Mouse (Mus musculus) layer of hippocampus, postnatal 36 days (tissue): ENCODE measurements around the gene Fancc. TPM values are rescaled to one million over a fixed set of nuclear protein-coding genes. Genes with fewer than 3 reads are reported as not detected.

Experiments used
- DNase-seq, 2 experiments: peaks; one replicate each; pipeline ENCODE4 v3.0.0; 2022
- total RNA-seq, 2 experiments: library from RNA; stranded (reverse); gene quantifications; 2 replicates each; pipeline ENCODE4 v1.2.3; 2021

The Fancc gene
- total RNA-seq, 2 experiments from 2014 or later: 5.8 to 5.9 TPM

GRCm38 (mm10) chr13:63286483-63287102, 210.5 kb downstream of the Fancc start:
- no peak for DNase-seq

DNA sequence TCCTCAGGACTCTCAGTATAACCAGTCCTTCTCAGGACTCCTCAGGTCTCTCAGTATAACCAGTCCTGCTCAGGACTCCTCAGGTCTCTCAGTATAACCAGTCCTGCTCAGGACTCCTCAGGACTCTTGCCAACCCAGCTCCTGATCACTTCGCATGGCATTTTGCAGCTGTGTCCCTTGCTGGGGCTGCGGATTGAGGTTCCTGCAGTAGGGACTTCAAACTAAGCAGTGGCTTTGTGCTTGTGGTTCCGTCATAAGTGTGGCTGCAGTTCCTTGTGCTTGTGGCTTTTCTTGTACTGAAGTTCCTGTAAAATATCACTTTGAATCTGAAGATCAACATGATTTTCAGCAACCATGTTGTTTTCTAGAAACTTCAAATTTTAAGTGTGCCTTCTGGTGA, 212.3 kb downstream of the Fancc start:
- DNase-seq: no peak

DNA sequence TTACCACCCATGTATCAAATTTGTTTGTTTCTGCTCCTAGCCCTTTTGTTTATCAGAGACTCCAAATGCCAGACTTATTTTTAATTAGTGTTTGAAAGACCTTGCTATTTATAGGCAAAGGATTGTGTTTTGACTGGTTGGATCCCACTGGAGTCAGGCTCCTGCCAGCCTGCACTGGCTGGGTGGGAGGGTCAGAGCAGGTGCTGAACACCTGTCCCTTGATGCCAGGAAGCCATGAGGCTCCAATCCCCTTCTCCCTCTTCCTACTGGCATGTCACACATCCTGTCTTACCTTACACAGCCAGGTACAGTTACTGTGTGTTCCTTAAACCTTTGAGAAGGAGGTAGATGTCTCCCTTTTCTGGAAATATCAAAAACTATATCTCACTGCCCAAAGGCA, 213.8 kb downstream of the Fancc start:
- no peak for DNase-seq

- DNase-seq: no peak
Observed at GRCm38 (mm10) chr13:63281206-63281605, 215.9 kb downstream of the Fancc start.

- no peak for DNase-seq
Observed at GRCm38 (mm10) chr13:63280344-63280743, 216.7 kb downstream of the Fancc start.

GRCm38 (mm10) chr13:63279807-63280206, 217.3 kb downstream of the Fancc start:
- no peak for DNase-seq

DNA sequence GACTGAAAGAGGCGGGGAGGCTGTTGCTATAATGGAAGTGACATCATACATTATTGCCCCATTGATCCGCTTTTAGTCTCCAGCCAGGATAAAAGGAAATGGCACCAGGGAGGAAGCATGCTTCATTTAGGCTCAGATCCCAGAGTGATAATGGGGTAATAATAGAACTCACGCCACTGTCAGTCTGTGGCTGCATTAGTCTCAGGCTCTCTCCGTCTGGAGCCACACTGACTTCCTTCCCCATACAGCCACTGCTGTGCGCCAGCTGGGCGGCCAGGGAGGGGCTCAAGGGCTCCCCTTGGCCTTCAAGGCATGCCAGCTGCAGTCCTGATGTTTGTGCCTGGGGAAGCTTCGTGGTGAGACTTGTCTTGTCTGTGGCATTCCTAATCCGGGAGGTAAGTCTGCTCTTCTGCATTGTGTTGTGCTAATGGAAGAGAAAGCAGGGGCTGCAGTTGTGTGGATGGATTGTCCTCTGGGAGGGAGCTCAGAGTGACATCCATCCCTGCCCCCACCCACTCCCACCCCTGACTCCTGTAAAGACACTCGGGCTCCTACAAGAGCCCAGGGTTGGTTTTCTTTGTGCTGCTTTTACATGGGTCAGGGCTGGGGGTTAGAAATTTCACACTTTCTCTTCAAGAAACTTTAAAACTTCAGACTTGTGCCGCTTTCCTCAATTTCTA, 218.1 kb downstream of the Fancc start:
- DNase-seq: no peak

GRCm38 (mm10) chr13:63278141-63278631, 218.9 kb downstream of the Fancc start:
- no peak for DNase-seq

DNA sequence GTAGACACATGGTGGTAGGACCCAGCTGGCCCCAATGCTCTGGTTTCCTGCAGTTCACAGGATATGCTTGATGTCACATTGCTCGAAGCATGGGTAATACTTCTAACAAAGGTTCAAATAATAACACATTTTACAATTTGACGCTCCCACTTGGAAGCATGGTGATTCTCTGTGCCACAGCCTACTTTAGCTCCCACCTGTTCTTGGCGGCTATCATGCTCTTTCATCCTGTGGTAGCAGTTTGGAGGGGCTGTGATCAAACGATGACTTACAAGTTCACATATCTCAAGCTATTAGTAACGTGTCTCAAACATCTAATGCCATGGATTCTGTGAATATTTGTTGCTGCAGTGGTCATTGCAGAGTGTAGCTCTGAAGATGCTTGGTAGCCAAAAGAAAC, 219.8 kb downstream of the Fancc start:
- DNase-seq: no peak

- DNase-seq: no peak
Observed at GRCm38 (mm10) chr13:63276389-63276788, 220.7 kb downstream of the Fancc start.

DNA sequence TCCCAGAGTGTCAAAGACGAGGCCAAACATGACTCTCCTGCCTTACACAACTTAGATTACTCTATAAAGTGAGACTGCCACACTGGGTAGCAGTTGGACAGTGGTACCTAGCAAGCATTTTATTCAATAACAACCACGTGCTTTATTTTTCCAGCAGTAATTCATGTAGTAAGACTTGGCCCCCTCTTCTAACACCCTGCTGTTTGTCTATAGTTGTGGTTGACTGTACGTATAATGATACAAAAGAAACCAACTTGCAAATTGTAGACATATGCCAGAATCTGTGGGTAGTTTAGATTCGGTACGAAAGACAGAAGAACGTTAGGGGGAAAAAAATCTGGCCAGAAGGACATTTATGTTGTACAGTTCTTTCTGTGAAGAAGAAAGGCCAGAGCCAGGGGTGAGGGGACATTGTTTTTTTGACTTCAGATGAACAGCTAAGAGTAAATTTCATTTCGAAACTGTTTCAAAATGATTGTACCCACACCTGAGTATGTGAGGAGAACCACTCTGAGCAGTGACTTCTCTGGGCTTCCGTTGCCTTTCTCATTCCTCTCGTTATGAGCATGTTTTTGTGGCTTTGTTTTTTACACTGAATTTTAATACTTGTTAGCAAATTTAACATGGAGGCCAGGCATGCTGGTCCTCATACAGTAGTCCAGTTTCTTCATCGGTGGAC, 222.5 kb downstream of the Fancc start:
- no peak for DNase-seq

GRCm38 (mm10) chr13:63273859-63274258, 223.2 kb downstream of the Fancc start:
- no peak for DNase-seq

DNA sequence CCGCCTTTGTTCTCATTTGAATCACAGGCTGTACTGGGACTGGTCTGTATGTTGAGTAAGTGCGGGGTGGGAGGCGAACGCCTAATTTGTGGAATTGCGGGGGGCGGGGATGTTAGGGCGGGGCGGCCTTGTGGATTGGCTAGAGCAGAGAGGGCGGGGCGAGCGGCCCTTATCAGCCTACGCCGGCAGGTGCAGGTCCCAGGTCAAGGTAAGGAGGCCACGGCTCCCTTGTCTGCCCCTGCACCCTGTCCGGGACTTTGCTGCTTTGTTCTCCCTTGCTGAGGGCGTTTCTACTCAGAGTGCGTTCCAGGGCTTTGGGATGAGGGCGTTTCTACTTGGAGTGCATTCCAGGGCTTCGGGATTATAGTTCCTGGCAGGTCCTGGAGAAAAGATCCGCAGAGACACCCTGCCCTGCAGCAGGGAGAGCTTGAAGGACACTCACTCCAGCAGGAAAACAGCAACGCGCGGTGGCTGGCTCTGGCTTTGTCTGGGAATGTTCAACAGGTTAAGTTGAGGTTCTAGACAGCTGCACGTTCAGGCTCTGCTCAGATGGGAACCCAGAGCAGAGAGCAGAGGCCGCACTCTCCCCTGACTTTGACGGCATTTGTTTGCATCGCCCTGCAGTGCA, 224.4 kb downstream of the Fancc start:
- DNase-seq: no peak

DNA sequence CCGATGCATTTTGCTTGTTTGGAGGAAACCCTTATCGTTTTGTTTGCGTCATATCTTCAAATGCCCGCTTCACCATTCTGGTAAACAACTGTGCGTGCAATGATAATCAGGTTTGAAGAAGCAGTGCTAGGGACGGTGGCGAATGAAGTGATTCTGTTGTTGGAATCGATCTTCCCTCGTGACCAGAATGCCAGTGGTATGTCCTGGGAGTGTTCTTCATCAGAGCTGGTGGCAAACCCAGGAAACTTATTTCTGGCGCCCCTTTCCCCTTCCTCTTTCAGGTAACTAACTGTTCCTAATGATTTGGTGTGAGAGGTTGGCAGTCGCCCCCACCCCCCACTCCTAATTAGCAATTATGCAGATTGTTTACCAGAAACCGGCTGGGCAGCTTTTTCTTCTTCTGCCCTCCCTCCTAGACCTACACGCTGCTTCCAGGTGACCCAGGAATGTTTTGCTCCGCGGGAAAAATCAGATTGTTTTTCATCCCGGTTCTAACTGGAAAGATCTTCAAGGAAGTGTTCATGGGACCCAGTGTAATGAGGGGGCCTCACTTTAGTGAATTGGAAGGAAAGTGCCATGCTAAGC, 225.0 kb downstream of the Fancc start:
- DNase-seq: no peak

- DNase-seq: no peak
Observed at GRCm38 (mm10) chr13:63270191-63270590, 226.9 kb downstream of the Fancc start.

DNA sequence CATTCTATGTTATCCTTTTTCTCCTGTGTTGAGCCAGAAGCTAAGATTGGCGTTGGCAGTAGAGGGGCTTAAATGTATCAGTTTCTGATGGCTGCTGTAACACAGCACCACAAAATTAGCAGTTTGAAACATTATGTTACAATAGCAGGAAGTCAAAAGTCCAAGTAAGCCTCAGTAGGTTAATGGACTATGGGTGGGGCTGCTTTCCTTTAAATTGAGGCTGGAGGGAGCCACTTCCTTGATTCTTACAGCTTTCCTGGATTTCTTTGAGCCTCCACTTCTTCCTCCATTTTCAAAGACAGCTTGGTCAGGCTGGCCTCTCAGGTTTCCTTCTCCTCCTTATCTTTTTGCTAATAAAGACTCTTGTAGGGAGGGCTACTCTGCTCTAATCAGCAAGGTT, 228.3 kb downstream of the Fancc start:
- DNase-seq: no peak

- no peak for DNase-seq
Observed at GRCm38 (mm10) chr13:63268371-63268770, 228.7 kb downstream of the Fancc start.

- DNase-seq: no peak
Observed at GRCm38 (mm10) chr13:63262168-63262957, 234.7 kb downstream of the Fancc start.

DNA sequence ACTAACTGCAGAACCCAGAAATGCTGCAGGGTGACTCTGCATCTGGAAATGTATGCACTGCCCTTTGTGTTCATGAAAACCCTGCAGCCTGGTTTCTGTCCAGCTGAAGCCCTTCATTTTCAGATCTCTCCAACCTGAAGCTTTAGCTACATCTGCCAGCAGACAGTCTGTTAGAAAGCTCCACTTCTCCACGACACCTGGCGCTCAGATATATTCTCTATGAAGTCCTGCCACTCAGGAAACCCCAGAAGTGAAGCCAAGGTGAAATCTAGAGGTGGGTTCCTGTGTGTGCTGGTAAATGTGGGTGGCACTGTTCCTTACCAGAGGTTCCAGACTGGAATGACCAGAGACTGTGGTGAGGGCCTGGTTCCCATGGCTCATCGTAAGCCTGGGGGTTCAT, 235.4 kb downstream of the Fancc start:
- no peak for DNase-seq

- no peak for DNase-seq
Observed at GRCm38 (mm10) chr13:63260753-63261631, 236.1 kb downstream of the Fancc start.

DNA sequence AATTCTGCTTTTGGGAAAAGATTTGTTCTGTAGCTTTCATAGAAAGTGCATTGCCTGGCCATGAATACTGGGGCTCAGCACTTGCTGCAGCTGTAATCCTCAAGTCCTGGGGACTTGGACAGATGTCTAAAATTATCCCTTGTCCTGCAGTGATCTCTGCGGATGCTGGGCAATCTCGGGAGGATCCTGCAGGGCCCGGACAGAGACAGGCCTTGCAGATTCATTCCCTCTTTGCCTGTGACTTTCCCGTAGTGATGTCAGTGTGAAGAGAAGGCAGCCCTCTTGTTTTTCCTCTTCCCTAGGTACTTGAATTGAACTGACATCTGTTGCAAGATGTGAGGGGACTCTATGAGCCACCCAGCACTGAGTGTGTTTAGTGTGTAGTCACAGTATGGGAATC, 236.9 kb downstream of the Fancc start:
- no peak for DNase-seq
